Mouse (Mus musculus): Measurements from ENCODE around the gene Crhr2.

GRCm38 (mm10) chr6:55062200-55062599 is 70.6 kb downstream of the Crhr2 start:
- TF ChIP-seq FLI1 (IDR thresholded peaks at IDR 0.05; ENCODE audit: low read length): no peak
- no peak for TF ChIP-seq GATA1 (IDR thresholded peaks at IDR 0.05; ENCODE audit: borderline replicate concordance, low read length)
